Mouse (Mus musculus): ENCODE measurements around the gene Trank1. TPM values are rescaled to one million over a fixed set of nuclear protein-coding genes. Genes with fewer than 3 reads are reported as not detected.

Gene Trank1
- 0.39 and 0.46 TPM in 2 replicates for polyA plus RNA-seq (2015; fragmentation: Nextera tagmentation; extraction: Ambion mirVana)

DNA sequence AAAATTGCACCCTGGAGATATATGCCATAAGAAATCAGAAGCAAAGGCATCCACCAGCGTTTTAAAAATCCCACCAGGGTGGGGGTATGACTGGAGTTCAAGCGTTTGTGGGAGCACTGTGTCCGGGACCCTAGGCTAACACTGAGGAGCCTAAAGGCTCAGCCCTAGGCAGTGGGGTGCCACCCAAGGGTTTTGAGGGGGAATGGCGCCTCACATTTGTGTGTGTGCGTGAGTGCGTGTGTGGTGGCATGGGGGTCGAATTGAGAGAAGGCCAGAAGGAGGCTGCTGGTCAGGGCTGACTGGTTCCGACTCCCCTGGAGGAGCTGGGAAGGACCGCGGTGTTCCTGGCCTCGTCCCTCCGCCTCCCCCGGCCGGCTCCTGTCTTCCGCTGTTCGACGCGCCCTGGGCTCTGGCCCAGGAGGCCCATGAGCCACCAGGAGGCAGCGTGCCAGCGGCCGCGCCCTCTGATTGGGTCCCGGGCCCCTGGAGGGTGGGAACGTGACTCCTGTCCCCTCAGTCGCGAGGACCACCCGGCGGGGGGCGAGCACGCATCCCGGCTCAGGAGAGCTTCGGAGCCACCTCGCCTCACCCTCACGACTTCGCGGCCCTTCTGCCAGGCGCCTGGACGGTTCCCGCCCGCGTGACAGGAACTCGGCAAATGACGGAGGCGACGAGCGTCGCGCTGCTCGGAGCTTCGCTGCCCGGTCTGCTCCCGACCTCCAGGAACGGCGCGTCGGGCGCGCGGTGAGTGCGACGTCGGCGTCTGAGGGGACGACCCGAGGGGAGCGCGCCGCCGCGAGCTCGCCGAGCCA lies at the start of gene Trank1:
Gene Trank1, plus strand, starts transcription at position 709 of the 812 bp plus-strand sequence.
- H3K9me3 ChIP-seq (ENCODE audit: control insufficient read depth) = no peaks in the 10 kb centered on the region
- ATAC-seq = peak; percentile 33; the same call in 1 of the 2 replicates
- no peak within 1 kb of the TSS for H3K27ac ChIP-seq (ENCODE audit: low read depth, low read length)
- TF ChIP-seq CTCF (IDR thresholded peaks at IDR 0.05; ENCODE audit: low read depth) = no peak
- peak within 1 kb of the TSS; percentile 44 for H3K4me3 ChIP-seq (ENCODE audit: low read depth, low read length)
- H3K36me3 ChIP-seq (ENCODE audit: control insufficient read depth, insufficient read depth) = no peaks in the 10 kb centered on the region
- H3K4me2 ChIP-seq (replicated peaks; ENCODE audit: low read depth) = peak within 1 kb of the TSS; percentile 73
- H3K4me1 ChIP-seq (replicated peaks; ENCODE audit: control insufficient read depth, insufficient read depth, low read length) = peaks cover 12% of the 10 kb centered on the region
- peaks cover 56% of the 10 kb centered on the region for H3K27me3 ChIP-seq (replicated peaks; ENCODE audit: control insufficient read depth, insufficient read depth, low read length)
- no peak within 1 kb of the TSS for H3K9ac ChIP-seq (ENCODE audit: low read depth, low read length)
- WGBS = 10% methylated on average over 67 of the region's 72 CpGs

DNA sequence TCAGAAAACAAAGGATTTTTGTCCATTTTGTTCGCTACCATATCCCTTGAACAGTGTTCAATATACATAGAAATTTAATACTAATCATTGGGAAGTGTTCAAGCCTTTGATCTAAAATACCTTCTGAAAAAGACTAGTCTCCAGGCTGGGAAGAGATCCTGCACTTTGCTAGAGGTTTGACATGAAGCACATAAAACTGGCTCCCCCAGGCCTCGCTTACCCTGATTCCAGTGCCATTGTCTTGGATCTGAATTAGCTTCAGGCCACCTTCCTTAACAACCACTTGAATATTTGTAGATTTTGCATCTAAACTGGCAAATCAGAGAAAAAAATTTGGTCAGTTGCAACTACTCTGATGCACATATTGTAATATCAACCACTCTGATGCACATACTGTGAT lies 43.5 kb upstream of the Trank1 start:
- TF ChIP-seq CTCF (IDR thresholded peaks at IDR 0.05; ENCODE audit: low read depth) = no peak
- H3K9me3 ChIP-seq (ENCODE audit: control insufficient read depth) = no peaks in the 10 kb centered on the region
- H3K4me2 ChIP-seq (replicated peaks; ENCODE audit: low read depth) = no peak overlapping the region
- WGBS = over 99% methylated on average over 2 of the region's 2 CpGs
- no peak overlapping the region for H3K27ac ChIP-seq (ENCODE audit: low read depth, low read length)
- ATAC-seq = no peak
- H3K9ac ChIP-seq (ENCODE audit: low read depth, low read length) = no peak overlapping the region
- peaks cover 34% of the 10 kb centered on the region for H3K36me3 ChIP-seq (ENCODE audit: control insufficient read depth, insufficient read depth)
- H3K27me3 ChIP-seq (replicated peaks; ENCODE audit: control insufficient read depth, insufficient read depth, low read length) = no peaks in the 10 kb centered on the region
- H3K4me3 ChIP-seq (ENCODE audit: low read depth, low read length) = no peak overlapping the region
- no peaks in the 10 kb centered on the region for H3K4me1 ChIP-seq (replicated peaks; ENCODE audit: control insufficient read depth, insufficient read depth, low read length)

GRCm38 (mm10) chr9:111270606-111271005 lies 40.9 kb upstream of the Trank1 start:
- Histone ChIP-seq H3K4me3 (ENCODE audit: low read depth, low read length) (peak overlapping the region; percentile 70), H3K9me3 (ENCODE audit: control insufficient read depth) (no peaks in the 10 kb centered on the region), H3K4me1 (replicated peaks; ENCODE audit: control insufficient read depth, insufficient read depth, low read length) (0 out of 2 replicates have a peak, but pooled peaks cover 5% of the 10 kb centered on the region), H3K27ac (ENCODE audit: low read depth, low read length) (peak overlapping the region; percentile 80), H3K4me2 (replicated peaks; ENCODE audit: low read depth) (peak overlapping the region; percentile 69), H3K27me3 (replicated peaks; ENCODE audit: control insufficient read depth, insufficient read depth, low read length) (no peaks in the 10 kb centered on the region), H3K36me3 (ENCODE audit: control insufficient read depth, insufficient read depth) (peaks cover 23% of the 10 kb centered on the region), H3K9ac (ENCODE audit: low read depth, low read length) (peak overlapping the region; percentile 67)
- TF ChIP-seq CTCF (IDR thresholded peaks at IDR 0.05; ENCODE audit: low read depth) = no peak
- no peak for ATAC-seq
- 9% methylated on average over 5 of the region's 5 CpGs for WGBS

GRCm38 (mm10) chr9:111271056-111271433 lies 40.5 kb upstream of the Trank1 start:
- Histone ChIP-seq H3K9ac (ENCODE audit: low read depth, low read length) (peak overlapping the region; percentile 67), H3K9me3 (ENCODE audit: control insufficient read depth) (no peaks in the 10 kb centered on the region), H3K27me3 (replicated peaks; ENCODE audit: control insufficient read depth, insufficient read depth, low read length) (no peaks in the 10 kb centered on the region), H3K36me3 (ENCODE audit: control insufficient read depth, insufficient read depth) (peaks cover 22% of the 10 kb centered on the region), H3K4me2 (replicated peaks; ENCODE audit: low read depth) (peak overlapping the region; percentile 69), H3K4me1 (replicated peaks; ENCODE audit: control insufficient read depth, insufficient read depth, low read length) (0 out of 2 replicates have a peak, but pooled peaks cover 9% of the 10 kb centered on the region), H3K4me3 (ENCODE audit: low read depth, low read length) (peak overlapping the region; percentile 70), H3K27ac (ENCODE audit: low read depth, low read length) (peak overlapping the region; percentile 80)
- WGBS = 2% methylated on average over 32 of the region's 32 CpGs
- TF ChIP-seq CTCF (IDR thresholded peaks at IDR 0.05; ENCODE audit: low read depth) = no peak
- peak; percentile 56 for ATAC-seq

DNA sequence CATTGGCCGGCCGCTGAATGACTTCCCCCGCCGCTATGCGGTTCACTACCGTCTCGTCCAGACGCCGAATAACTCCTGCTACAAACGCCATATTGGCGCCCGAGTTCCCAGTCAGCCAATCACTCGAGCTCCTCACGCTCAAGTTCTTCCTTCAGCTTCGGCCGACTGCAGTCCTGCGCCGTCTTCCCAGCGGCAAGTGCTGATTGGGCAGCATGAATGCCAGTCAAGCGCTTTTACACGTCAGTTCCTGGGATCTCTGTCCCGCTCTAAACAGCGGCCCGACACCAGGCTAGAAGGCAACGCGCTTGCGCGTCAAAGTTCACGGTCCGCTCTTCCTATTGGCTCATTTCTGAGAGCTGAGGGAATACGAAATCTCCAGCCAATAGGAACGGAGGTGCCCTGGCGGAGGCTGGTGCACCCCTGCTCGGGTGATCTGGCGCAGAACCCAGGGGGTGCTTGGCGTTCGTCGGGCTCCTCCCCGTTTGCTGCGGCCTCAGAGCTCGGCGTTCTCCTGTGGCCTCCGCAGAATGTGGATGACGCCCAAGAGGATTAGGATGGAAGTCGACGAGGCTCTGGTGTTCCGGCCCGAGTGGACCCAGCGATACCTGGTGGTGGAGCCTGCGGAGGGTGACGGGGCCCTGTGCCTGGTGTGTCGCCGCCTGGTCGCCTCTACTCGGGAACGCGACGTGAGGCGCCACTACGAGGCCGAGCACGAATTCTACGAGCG lies 39.9 kb upstream of the Trank1 start, which contains the start of the genes Mlh1 and Epm2aip1:
Gene Mlh1, minus strand, starts transcription at position 358 of the 727 bp plus-strand sequence.
Gene Epm2aip1, plus strand, starts transcription at position 496 of the 727 bp plus-strand sequence.
- WGBS = under 1% methylated on average over 64 of the region's 64 CpGs
- peak; percentile 98 for ATAC-seq
- H3K4me1 ChIP-seq (replicated peaks; ENCODE audit: control insufficient read depth, insufficient read depth, low read length) = 0 out of 2 replicates have a peak, but pooled peaks cover 9% of the 10 kb centered on the region

DNA sequence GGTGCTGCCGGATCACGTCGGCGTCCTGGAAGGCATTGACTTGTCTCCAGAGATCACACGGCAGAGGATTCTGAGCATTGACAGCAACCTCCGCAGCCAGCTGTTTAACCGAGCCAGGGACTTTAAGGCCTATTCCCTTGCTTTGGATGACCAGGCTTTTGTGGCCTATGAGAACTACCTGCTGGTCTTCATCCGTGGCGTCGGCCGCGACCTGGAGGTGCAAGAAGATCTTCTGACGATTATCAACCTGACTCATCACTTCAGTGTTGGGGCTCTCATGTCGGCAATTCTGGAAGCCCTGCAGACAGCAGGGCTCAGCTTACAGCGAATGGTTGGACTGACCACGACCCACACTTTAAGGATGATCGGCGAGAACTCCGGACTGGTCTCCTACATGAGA lies 39.2 kb upstream of the Trank1 start:
- 4% methylated on average over 19 of the region's 19 CpGs for WGBS
- Histone ChIP-seq H3K4me1 (replicated peaks; ENCODE audit: control insufficient read depth, insufficient read depth, low read length) (0 out of 2 replicates have a peak, but pooled peaks cover 9% of the 10 kb centered on the region), H3K27me3 (replicated peaks; ENCODE audit: control insufficient read depth, insufficient read depth, low read length) (no peaks in the 10 kb centered on the region), H3K36me3 (ENCODE audit: control insufficient read depth, insufficient read depth) (peaks cover 9% of the 10 kb centered on the region; the same call in 1 of the 2 replicates), H3K9ac (ENCODE audit: low read depth, low read length) (peak overlapping the region; percentile 92), H3K4me2 (replicated peaks; ENCODE audit: low read depth) (peak overlapping the region; percentile 84), H3K27ac (ENCODE audit: low read depth, low read length) (peak overlapping the region; percentile 96), H3K9me3 (ENCODE audit: control insufficient read depth) (no peaks in the 10 kb centered on the region), H3K4me3 (ENCODE audit: low read depth, low read length) (peak overlapping the region; percentile 87)
- no peak for TF ChIP-seq CTCF (IDR thresholded peaks at IDR 0.05; ENCODE audit: low read depth)
- no peak for ATAC-seq

More for the DNA sequence above, 39.9 kb upstream of the Trank1 start, which contains the start of the genes Mlh1 and Epm2aip1:
- no peaks in the 10 kb centered on the region for H3K9me3 ChIP-seq (ENCODE audit: control insufficient read depth)
- no peaks in the 10 kb centered on the region for H3K27me3 ChIP-seq (replicated peaks; ENCODE audit: control insufficient read depth, insufficient read depth, low read length)
- peak within 1 kb of the TSS; percentile 87 for H3K4me3 ChIP-seq (ENCODE audit: low read depth, low read length)
- peaks cover 17% of the 10 kb centered on the region for H3K36me3 ChIP-seq (ENCODE audit: control insufficient read depth, insufficient read depth)
- H3K27ac ChIP-seq (ENCODE audit: low read depth, low read length) = peak within 1 kb of the TSS; percentile 96
- H3K4me2 ChIP-seq (replicated peaks; ENCODE audit: low read depth) = peak within 1 kb of the TSS; percentile 84
- H3K9ac ChIP-seq (ENCODE audit: low read depth, low read length) = peak within 1 kb of the TSS; percentile 92
- peak; percentile 22 for TF ChIP-seq CTCF (IDR thresholded peaks at IDR 0.05; ENCODE audit: low read depth)
